Mouse (Mus musculus): ENCODE measurements around the gene Dlk1. TPM values are rescaled to one million over a fixed set of nuclear protein-coding genes. Genes with fewer than 3 reads are reported as not detected.
A peak's percentile ranks its signal among the peaks of the same experiment; 100 is the strongest.

Dlk1 gene
- polyA plus RNA-seq (2017; shearing (Covaris generic)): not detected

- no peak for ATAC-seq
Observed at GRCm38 (mm10) chr12:109452592-109452991, at the start of gene Dlk1. Dlk1 (plus strand) TSS chr12:109452823.

- ATAC-seq: no peak
Observed at GRCm38 (mm10) chr12:109402943-109403342, 49.7 kb upstream of the Dlk1 start.

- no peak for ATAC-seq
Observed at GRCm38 (mm10) chr12:109403752-109404151, 48.9 kb upstream of the Dlk1 start.

GRCm38 (mm10) chr12:109406018-109406417 lies 46.6 kb upstream of the Dlk1 start:
- ATAC-seq: no peak

DNA sequence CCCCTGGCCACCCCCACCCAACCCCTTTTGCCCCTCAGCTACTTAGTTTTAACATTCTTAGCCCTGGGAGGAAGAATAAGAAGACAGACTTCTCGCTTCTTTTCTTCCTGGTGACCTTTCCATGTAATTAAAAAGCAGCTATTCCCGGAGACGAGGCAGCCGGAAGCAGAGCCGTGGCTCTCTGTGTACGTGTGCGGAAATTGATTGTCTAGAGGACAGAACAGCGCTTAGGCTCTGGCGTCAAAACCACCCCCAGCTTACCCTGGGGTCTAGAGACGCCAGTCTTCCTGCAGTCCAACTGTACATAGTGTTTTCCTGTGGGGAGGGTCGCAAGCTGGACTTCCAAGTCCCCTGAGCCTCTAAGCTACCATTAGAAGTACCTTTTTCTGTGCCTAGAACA lies 41.9 kb upstream of the Dlk1 start:
- no peak for ATAC-seq

DNA sequence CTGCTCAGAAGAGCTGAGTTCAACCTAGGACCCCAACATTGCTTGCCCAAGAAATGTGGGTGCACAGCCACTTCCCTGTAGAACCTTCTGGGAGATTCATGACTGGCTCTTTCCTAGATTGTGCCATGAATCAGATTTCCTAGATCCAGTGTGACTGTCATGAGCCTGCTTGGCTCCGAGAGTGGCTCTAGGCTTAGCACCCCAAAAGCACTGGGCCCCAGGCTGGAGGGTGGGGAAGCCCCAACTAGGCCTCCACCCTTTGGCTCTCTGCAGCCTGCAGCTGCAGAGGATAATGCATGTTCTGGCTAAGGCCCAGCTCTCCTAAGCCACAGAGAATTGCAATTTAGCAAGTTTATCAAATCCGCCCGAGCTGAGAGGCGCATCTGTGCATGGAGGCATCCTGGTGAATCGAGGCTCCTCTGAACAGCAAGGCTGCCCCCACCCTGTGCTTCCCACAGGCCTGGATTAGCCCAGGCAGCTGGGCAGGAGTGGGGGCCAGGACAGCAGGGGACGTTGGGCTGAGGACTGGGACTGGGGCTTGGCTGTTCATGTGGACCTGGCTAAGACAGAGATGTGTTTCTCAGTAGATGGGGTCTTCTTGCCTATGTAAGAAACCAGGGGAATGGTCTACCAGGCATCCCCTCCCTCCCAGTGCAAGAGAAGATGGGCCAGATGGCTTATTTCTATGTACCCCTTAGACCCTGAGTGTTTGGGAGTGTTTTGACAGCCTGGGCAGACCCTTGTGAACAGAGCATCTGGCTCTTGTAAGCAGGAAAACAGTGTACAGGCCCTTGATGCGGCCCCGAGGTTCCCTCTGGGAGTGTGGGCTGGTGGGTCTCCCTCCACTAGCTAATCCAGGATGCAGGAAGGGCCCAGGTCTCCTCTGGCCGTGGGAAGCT lies 41.2 kb upstream of the Dlk1 start:
- ATAC-seq: no peak

DNA sequence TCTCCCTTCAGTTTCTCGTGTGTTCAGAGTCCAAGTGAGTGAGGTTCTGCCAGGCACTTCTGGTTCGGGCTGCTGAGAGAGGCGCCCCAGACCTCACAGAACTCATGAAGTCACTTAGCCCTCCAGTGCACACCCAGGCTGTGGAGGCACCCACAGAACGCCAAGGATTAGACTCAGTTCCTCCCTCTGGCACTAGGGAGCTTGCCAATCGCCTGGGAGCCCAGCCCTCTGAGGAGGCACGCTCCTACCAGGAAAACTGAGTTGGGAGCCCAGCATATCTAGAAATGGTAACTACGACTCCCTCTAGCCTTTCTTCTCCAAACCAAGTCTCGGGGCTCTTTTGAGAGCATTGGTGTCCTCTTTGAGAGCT lies 40.6 kb upstream of the Dlk1 start:
- ATAC-seq: no peak

DNA sequence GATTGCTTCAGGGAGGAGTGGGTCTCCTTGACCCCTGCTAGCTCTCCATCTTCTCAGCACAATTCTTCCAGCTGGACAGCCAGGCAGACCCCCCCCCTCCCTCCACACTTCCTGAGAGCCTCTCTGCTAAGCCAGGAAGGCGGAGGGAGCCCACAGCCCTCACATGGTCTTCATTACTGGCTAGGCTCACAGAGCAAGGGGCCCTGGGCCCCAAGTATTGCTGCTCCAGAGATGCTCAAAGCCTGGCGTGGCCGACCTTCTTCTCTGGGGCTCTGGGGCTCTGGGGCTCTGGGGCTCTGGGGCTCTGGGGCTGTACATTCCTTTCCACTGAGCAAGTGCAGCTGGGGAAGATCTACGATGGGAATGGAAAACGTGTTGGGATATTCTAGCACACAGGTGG lies 39.9 kb upstream of the Dlk1 start:
- ATAC-seq: no peak

- ATAC-seq: no peak
Observed at GRCm38 (mm10) chr12:109413321-109413720, 39.3 kb upstream of the Dlk1 start.

DNA sequence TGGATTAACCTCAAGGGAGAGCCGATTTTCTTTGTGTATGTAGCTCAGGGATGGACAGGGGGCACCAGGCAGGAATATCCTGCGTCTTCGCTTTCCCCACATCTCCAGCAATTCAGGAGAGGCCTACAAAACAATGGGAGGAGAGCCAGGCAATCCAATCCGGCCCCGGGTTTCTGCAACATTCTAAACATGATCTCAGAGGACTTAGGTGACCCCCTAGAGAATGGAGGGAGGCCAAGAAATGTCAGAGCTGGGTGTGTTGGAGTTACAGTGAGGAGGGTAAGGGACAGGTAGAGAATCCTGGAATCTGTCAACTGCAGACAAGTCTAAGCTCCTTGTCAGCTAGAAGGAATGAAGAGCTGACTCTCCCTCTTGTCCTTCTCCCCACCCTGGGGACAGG lies 35.9 kb upstream of the Dlk1 start:
- no peak for ATAC-seq

- no peak for ATAC-seq
Observed at GRCm38 (mm10) chr12:109417476-109418201, 35.0 kb upstream of the Dlk1 start.

DNA sequence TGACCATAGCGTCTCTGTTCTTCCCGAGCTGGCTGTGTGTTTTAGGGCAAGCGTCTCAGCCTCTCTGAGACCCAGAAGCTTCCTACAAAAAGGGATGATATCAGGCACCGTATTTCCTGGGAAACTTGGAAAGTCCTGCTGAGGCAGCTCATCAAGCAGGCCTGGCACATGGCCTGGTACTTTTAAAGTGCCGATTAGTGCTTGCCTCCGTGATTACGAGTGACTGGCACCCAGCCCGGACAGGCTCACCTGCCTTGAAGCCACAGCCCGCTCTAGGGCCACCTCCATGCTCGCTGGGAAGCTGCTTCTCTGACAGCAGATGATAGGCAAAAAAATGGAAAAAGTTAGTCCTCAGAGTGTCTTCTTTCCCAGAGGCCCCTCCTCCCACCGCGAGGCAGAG lies 32.6 kb upstream of the Dlk1 start:
- ATAC-seq: no peak

DNA sequence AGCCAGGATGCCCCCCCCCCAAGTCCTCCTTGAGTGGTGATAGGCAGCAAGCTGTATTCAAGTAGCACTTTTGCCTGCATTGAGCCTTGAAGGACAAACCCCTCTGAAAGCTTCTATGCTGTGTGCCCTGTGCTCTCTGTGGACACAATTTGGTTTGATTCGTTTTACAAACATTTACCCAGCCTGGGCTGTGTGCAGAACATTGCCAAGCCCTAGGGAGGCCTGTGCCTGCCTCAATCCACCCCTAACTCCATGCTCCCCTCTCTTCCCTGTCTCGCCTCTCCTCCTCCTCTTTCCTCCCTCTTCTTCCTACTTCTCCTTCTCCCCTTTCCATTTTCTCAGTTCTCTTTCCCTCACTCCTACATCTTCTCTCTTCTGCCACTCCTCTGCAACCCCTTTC lies 29.5 kb upstream of the Dlk1 start:
- ATAC-seq: no peak

DNA sequence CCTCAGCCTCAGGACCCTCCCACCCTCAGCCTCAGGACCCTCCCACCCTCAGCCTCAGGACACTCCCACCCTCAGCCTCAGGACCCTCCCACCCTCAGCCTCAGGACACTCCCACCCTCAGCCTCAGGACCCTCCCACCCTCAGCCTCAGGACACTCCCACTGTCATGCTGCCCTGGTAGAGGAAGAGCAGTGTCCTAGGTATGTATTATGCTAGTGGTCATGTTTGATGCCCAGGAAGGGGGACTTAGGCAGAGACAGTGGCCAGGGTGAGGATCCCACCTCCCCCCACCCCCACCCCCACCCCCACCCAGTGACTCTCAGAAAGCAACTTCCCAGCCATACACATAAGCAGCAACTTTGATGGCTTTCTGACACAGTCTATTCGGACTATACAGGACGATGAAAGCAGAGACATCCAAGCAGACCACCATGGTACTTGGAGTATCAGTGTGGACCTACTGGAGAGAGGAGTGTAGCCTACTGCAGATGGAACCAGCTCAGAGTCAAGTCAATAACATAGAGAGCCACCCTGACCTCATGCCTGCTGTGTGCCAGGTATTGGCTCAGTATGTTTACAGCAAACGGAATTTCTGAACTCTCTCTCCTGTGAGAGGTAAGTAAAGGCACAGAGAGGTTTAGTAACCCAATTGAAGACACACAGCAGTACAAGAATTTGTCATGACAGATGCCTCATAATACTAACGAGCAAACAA lies 28.8 kb upstream of the Dlk1 start:
- no peak for ATAC-seq

DNA sequence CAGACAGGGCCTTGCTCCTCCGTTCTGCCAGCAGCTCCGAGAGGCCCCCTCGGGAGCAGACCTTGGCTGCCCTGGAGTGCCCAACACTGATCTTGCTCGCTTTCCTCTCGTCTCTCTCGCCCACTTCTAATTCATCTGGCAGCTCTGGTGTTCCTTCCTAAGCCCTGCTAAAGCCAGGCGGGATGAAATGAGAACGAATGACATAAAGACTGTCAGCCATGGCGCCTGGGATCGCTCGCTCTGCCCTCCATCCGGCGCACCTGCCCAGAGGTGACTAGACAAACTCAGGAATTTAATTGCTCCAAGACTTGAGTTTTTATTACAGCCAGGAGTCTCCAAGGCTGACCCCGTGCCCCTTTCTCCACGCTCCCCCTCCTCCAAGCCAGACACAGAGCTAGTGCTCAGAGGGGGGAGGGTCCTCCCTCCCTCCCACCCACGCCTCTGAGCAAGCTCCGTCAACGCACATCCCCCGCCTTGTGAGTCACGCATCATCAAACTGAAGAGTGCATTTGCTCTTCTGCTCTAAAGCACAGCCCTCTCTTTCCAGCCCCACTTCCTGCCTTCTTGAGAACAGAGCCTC lies 27.8 kb upstream of the Dlk1 start:
- ATAC-seq: no peak

DNA sequence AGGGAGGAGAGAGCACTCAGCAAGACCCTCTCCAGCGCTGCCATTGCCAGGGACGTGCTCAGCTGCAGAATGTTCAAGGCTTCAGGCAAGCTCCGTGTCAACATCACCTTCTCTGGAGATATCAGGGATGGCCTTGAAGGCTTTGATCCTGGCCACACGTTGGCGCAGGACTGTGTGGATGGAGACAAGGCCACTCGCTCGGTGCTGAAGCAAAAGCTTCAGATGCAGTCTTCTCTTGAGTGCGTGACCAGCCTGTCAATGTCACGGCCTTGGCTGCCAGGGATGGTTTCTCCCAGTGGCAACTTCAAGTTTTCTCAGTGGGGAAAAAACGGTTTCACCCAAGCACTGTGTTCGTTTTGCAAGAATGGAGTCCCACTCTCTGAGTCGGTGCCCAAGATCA lies 26.6 kb upstream of the Dlk1 start:
- ATAC-seq: no peak

GRCm38 (mm10) chr12:109432475-109433130 lies 20.0 kb upstream of the Dlk1 start:
- no peak for ATAC-seq

GRCm38 (mm10) chr12:109436367-109436807 lies 16.2 kb upstream of the Dlk1 start:
- ATAC-seq: no peak

- no peak for ATAC-seq
Observed at GRCm38 (mm10) chr12:109436852-109437251, 15.8 kb upstream of the Dlk1 start.

- ATAC-seq: peak; percentile 89
Observed at GRCm38 (mm10) chr12:109437559-109438350, 14.9 kb upstream of the Dlk1 start.

- ATAC-seq: no peak
Observed at GRCm38 (mm10) chr12:109438383-109438782, 14.2 kb upstream of the Dlk1 start.

- ATAC-seq: no peak
Observed at GRCm38 (mm10) chr12:109439974-109440373, 12.6 kb upstream of the Dlk1 start.

Measured in inflammation-experienced regulatory T-cells, adult 6 months (primary cell).